Mouse (Mus musculus): Measurements from ENCODE around the gene Necab2. TPM values are rescaled to one million over a fixed set of nuclear protein-coding genes. Genes with fewer than 3 reads are reported as not detected.

Gene Necab2
- polyA plus RNA-seq, 1 experiment from 2014 or later, result 1.1 TPM

- ATAC-seq (replicated peaks; ENCODE audit: low FRiP score) (no peak), DNase-seq (ENCODE audit: low spot score) (no peak)
- peaks cover 4% of the 10 kb centered on the region; the same call in 1 of the 2 replicates for H3K4me1 ChIP-seq (replicated peaks; ENCODE audit: control insufficient read depth, insufficient read depth, low read length)
- no peak overlapping the region for H3K9ac ChIP-seq (ENCODE audit: low read depth, low read length)
- WGBS, result 48% methylated on average over 10 of the region's 10 CpGs
- no peak overlapping the region for H3K4me2 ChIP-seq
- no peak overlapping the region for H3K4me3 ChIP-seq (ENCODE audit: low read depth, low read length)
- peaks cover 3% of the 10 kb centered on the region; the same call in 1 of the 2 replicates for H3K27me3 ChIP-seq (replicated peaks; ENCODE audit: control insufficient read depth, insufficient read depth, low read length)
- H3K36me3 ChIP-seq (ENCODE audit: control insufficient read depth, insufficient read depth, low read length), result peaks cover 3% of the 10 kb centered on the region; the same call in 1 of the 2 replicates
- no peak overlapping the region for H3K27ac ChIP-seq (ENCODE audit: low read depth, low read length)
- H3K9me3 ChIP-seq (ENCODE audit: control insufficient read depth, low read length), result no peaks in the 10 kb centered on the region
Measured at GRCm38 (mm10) chr8:119412037-119412734, 34.3 kb upstream of the Necab2 start.

GRCm38 (mm10) chr8:119412735-119413498, 33.6 kb upstream of the Necab2 start:
- WGBS, result 14% methylated on average over 18 of the region's 18 CpGs
- peak; percentile 79 for DNase-seq (ENCODE audit: low spot score)
- Histone ChIP-seq H3K36me3 (ENCODE audit: control insufficient read depth, insufficient read depth, low read length) (peaks cover 3% of the 10 kb centered on the region; the same call in 1 of the 2 replicates), H3K4me2 (peak overlapping the region; percentile 54), H3K27me3 (replicated peaks; ENCODE audit: control insufficient read depth, insufficient read depth, low read length) (peaks cover 3% of the 10 kb centered on the region; the same call in 1 of the 2 replicates), H3K4me1 (replicated peaks; ENCODE audit: control insufficient read depth, insufficient read depth, low read length) (peaks cover 4% of the 10 kb centered on the region; the same call in 1 of the 2 replicates), H3K9ac (ENCODE audit: low read depth, low read length) (no peak overlapping the region), H3K27ac (ENCODE audit: low read depth, low read length) (no peak overlapping the region), H3K9me3 (ENCODE audit: control insufficient read depth, low read length) (no peaks in the 10 kb centered on the region), H3K4me3 (ENCODE audit: low read depth, low read length) (no peak overlapping the region)
- ATAC-seq (replicated peaks; ENCODE audit: low FRiP score), result peak; percentile 75

GRCm38 (mm10) chr8:119413605-119414004, 32.9 kb upstream of the Necab2 start:
- Histone ChIP-seq H3K4me2 (no peak overlapping the region), H3K27ac (ENCODE audit: low read depth, low read length) (no peak overlapping the region), H3K4me1 (replicated peaks; ENCODE audit: control insufficient read depth, insufficient read depth, low read length) (peaks cover 4% of the 10 kb centered on the region; the same call in 1 of the 2 replicates), H3K27me3 (replicated peaks; ENCODE audit: control insufficient read depth, insufficient read depth, low read length) (peaks cover 3% of the 10 kb centered on the region; the same call in 1 of the 2 replicates), H3K9me3 (ENCODE audit: control insufficient read depth, low read length) (no peaks in the 10 kb centered on the region), H3K36me3 (ENCODE audit: control insufficient read depth, insufficient read depth, low read length) (peaks cover 3% of the 10 kb centered on the region; the same call in 1 of the 2 replicates), H3K4me3 (ENCODE audit: low read depth, low read length) (no peak overlapping the region), H3K9ac (ENCODE audit: low read depth, low read length) (no peak overlapping the region)
- ATAC-seq (replicated peaks; ENCODE audit: low FRiP score) (no peak), DNase-seq (ENCODE audit: low spot score) (no peak)
- WGBS, result 75% methylated on average over 10 of the region's 10 CpGs

- Histone ChIP-seq H3K4me3 (ENCODE audit: low read depth, low read length) (no peak overlapping the region), H3K36me3 (ENCODE audit: control insufficient read depth, insufficient read depth, low read length) (no peaks in the 10 kb centered on the region), H3K27ac (ENCODE audit: low read depth, low read length) (no peak overlapping the region), H3K9ac (ENCODE audit: low read depth, low read length) (no peak overlapping the region), H3K9me3 (ENCODE audit: control insufficient read depth, low read length) (no peaks in the 10 kb centered on the region), H3K4me1 (replicated peaks; ENCODE audit: control insufficient read depth, insufficient read depth, low read length) (peaks cover 17% of the 10 kb centered on the region; the same call in 1 of the 2 replicates), H3K27me3 (replicated peaks; ENCODE audit: control insufficient read depth, insufficient read depth, low read length) (peaks cover 3% of the 10 kb centered on the region; the same call in 1 of the 2 replicates), H3K4me2 (no peak overlapping the region)
- DNase-seq (ENCODE audit: low spot score) (no peak), ATAC-seq (replicated peaks; ENCODE audit: low FRiP score) (no peak)
- WGBS, result 75% methylated on average over 7 of the region's 7 CpGs
Measured at GRCm38 (mm10) chr8:119420318-119420717, 26.2 kb upstream of the Necab2 start.

GRCm38 (mm10) chr8:119421603-119422122, 24.9 kb upstream of the Necab2 start:
- no peak overlapping the region for H3K4me2 ChIP-seq
- peaks cover 22% of the 10 kb centered on the region for H3K4me1 ChIP-seq (replicated peaks; ENCODE audit: control insufficient read depth, insufficient read depth, low read length)
- H3K36me3 ChIP-seq (ENCODE audit: control insufficient read depth, insufficient read depth, low read length), result no peaks in the 10 kb centered on the region
- H3K9me3 ChIP-seq (ENCODE audit: control insufficient read depth, low read length), result no peaks in the 10 kb centered on the region
- 56% methylated on average over 9 of the region's 9 CpGs for WGBS
- ATAC-seq (replicated peaks; ENCODE audit: low FRiP score) (no peak), DNase-seq (ENCODE audit: low spot score) (no peak)
- no peak overlapping the region for H3K27ac ChIP-seq (ENCODE audit: low read depth, low read length)
- no peaks in the 10 kb centered on the region for H3K27me3 ChIP-seq (replicated peaks; ENCODE audit: control insufficient read depth, insufficient read depth, low read length)
- H3K4me3 ChIP-seq (ENCODE audit: low read depth, low read length), result no peak overlapping the region
- no peak overlapping the region for H3K9ac ChIP-seq (ENCODE audit: low read depth, low read length)

GRCm38 (mm10) chr8:119422123-119422711, 24.3 kb upstream of the Necab2 start:
- no peak overlapping the region for H3K9ac ChIP-seq (ENCODE audit: low read depth, low read length)
- H3K4me3 ChIP-seq (ENCODE audit: low read depth, low read length), result no peak overlapping the region
- no peaks in the 10 kb centered on the region for H3K9me3 ChIP-seq (ENCODE audit: control insufficient read depth, low read length)
- H3K27ac ChIP-seq (ENCODE audit: low read depth, low read length), result no peak overlapping the region
- H3K4me2 ChIP-seq, result no peak overlapping the region
- H3K27me3 ChIP-seq (replicated peaks; ENCODE audit: control insufficient read depth, insufficient read depth, low read length), result no peaks in the 10 kb centered on the region
- H3K4me1 ChIP-seq (replicated peaks; ENCODE audit: control insufficient read depth, insufficient read depth, low read length), result peaks cover 22% of the 10 kb centered on the region
- no peak for DNase-seq (ENCODE audit: low spot score)
- H3K36me3 ChIP-seq (ENCODE audit: control insufficient read depth, insufficient read depth, low read length), result no peaks in the 10 kb centered on the region
- WGBS, result 55% methylated on average over 9 of the region's 9 CpGs
- no peak for ATAC-seq (replicated peaks; ENCODE audit: low FRiP score)

- Histone ChIP-seq H3K27ac (ENCODE audit: low read depth, low read length) (peak overlapping the region; percentile 55; the same call in 1 of the 2 replicates), H3K36me3 (ENCODE audit: control insufficient read depth, insufficient read depth, low read length) (no peaks in the 10 kb centered on the region), H3K4me1 (replicated peaks; ENCODE audit: control insufficient read depth, insufficient read depth, low read length) (peaks cover 27% of the 10 kb centered on the region), H3K9ac (ENCODE audit: low read depth, low read length) (no peak overlapping the region), H3K4me3 (ENCODE audit: low read depth, low read length) (no peak overlapping the region), H3K9me3 (ENCODE audit: control insufficient read depth, low read length) (no peaks in the 10 kb centered on the region), H3K27me3 (replicated peaks; ENCODE audit: control insufficient read depth, insufficient read depth, low read length) (no peaks in the 10 kb centered on the region), H3K4me2 (0 out of 2 replicates have a peak overlapping the region, but pooled peaks have one; percentile 23)
- ATAC-seq (replicated peaks; ENCODE audit: low FRiP score) (peak; percentile 22), DNase-seq (ENCODE audit: low spot score) (no peak)
- WGBS, result 39% methylated on average over 9 of the region's 9 CpGs
Measured at GRCm38 (mm10) chr8:119423631-119424141, 22.8 kb upstream of the Necab2 start.

- ATAC-seq (replicated peaks; ENCODE audit: low FRiP score) (no peak), DNase-seq (ENCODE audit: low spot score) (no peak)
- Histone ChIP-seq H3K36me3 (ENCODE audit: control insufficient read depth, insufficient read depth, low read length) (no peaks in the 10 kb centered on the region), H3K4me2 (no peak overlapping the region; the same call in 1 of the 2 replicates), H3K27me3 (replicated peaks; ENCODE audit: control insufficient read depth, insufficient read depth, low read length) (no peaks in the 10 kb centered on the region), H3K9me3 (ENCODE audit: control insufficient read depth, low read length) (no peaks in the 10 kb centered on the region), H3K9ac (ENCODE audit: low read depth, low read length) (no peak overlapping the region), H3K4me3 (ENCODE audit: low read depth, low read length) (no peak overlapping the region), H3K27ac (ENCODE audit: low read depth, low read length) (peak overlapping the region; percentile 55), H3K4me1 (replicated peaks; ENCODE audit: control insufficient read depth, insufficient read depth, low read length) (peaks cover 33% of the 10 kb centered on the region)
- 67% methylated on average over 10 of the region's 10 CpGs for WGBS
Measured at GRCm38 (mm10) chr8:119424199-119424733, 22.3 kb upstream of the Necab2 start.

All from liver, embryonic 11.5 days (tissue).